In the genomic region with DNA sequence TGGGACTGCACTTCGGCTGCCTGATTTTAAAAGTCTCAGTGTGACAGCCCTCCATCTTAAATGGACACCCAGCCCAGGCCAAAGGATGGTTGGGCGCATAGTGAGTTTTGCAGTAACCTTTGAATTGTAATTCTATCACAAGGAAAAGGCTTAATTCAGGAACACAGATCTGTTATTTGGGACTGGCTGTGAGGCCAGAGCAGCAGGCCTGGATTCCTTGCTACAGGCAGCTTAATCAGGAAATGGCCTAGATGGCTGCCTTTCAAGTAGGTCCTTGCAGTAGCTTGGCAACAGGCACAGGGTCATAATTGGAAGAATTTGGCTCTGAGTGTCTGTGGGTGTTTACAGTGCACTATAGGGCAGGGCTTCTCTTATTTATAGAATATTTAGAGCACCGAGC, we compare ENCODE assay signal across 7 mouse cellular contexts. TPM values are rescaled to one million over a fixed set of nuclear protein-coding genes. Genes with fewer than 3 reads are reported as not detected.
DNase-seq lines count a peak whose midpoint lies in the region; ATAC-seq lines count a peak whose summit lies in the region.

No protein-coding gene starts in this region.

- ATAC-seq in embryonic facial prominence, embryonic 13.5 days (ENCODE audit: insufficient number of reproducible peaks, insufficient read depth, low FRiP score, low TSS enrichment, low read depth), result 0 out of 2 replicates have a peak, but pooled peaks have one; percentile 52
- ATAC-seq in hindbrain, embryonic 16.5 days, result peak; percentile 70

- peak; percentile 52 to 81 for DNase-seq in right cerebral cortex, postnatal 10 days (ENCODE audit: low spot score in 2 of 2)
- DNase-seq in right cerebral cortex, postnatal 36 days (ENCODE audit: low spot score in 2 of 2), result no peak
- peak; percentile 56 to 70 for DNase-seq in lung, postnatal 4 days
- no peak for DNase-seq in testis, postnatal 14 days (ENCODE audit: low spot score)
- no peak for DNase-seq in layer of hippocampus, adult 9-11 months

- H3K9ac ChIP-seq in embryonic facial prominence, embryonic 13.5 days, result no peak overlapping the region
- no peak overlapping the region for H3K9ac ChIP-seq in hindbrain, embryonic 16.5 days (ENCODE audit: low read depth, low read length)

- H3K9me3 ChIP-seq in embryonic facial prominence, embryonic 13.5 days, result no peaks in the 10 kb centered on the region
- no peaks in the 10 kb centered on the region for H3K9me3 ChIP-seq in hindbrain, embryonic 16.5 days (ENCODE audit: control insufficient read depth, low read length)

- no peaks in the 10 kb centered on the region for H3K36me3 ChIP-seq in embryonic facial prominence, embryonic 13.5 days
- H3K36me3 ChIP-seq in hindbrain, embryonic 16.5 days (ENCODE audit: control insufficient read depth, insufficient read depth, low read length), result no peaks in the 10 kb centered on the region

- H3K4me1 ChIP-seq in embryonic facial prominence, embryonic 13.5 days, result peaks cover 47% of the 10 kb centered on the region
- peaks cover 36% of the 10 kb centered on the region for H3K4me1 ChIP-seq in hindbrain, embryonic 16.5 days (ENCODE audit: control insufficient read depth, insufficient read depth, low read depth, low read length)

- H3K4me3 ChIP-seq in embryonic facial prominence, embryonic 13.5 days, result no peak overlapping the region
- no peak overlapping the region for H3K4me3 ChIP-seq in hindbrain, embryonic 16.5 days (ENCODE audit: low read length)

- peak overlapping the region; percentile 80 for H3K27ac ChIP-seq in embryonic facial prominence, embryonic 13.5 days
- peak overlapping the region; percentile 81 for H3K27ac ChIP-seq in hindbrain, embryonic 16.5 days (ENCODE audit: low read depth, low read length)

- 57% methylated on average over 3 of the region's 3 CpGs for WGBS in embryonic facial prominence, embryonic 13.5 days
- WGBS in hindbrain, embryonic 16.5 days, result 40% methylated on average over 3 of the region's 3 CpGs

- H3K4me2 ChIP-seq in embryonic facial prominence, embryonic 13.5 days, result no peak overlapping the region
- no peak overlapping the region for H3K4me2 ChIP-seq in hindbrain, embryonic 16.5 days (ENCODE audit: low read length)

- H3K27me3 ChIP-seq in embryonic facial prominence, embryonic 13.5 days, result no peaks in the 10 kb centered on the region
- H3K27me3 ChIP-seq in hindbrain, embryonic 16.5 days (replicated peaks; ENCODE audit: control insufficient read depth, insufficient read depth, low read length), result no peaks in the 10 kb centered on the region

RNA-seq across cellular contexts. Expression of a gene that starts 43.7 kb away (rescaled TPM):
- polyA plus RNA-seq in embryonic facial prominence, embryonic 13.5 days (2015; fragmentation: Nextera tagmentation; extraction: Ambion mirVana), result 8.8 and 8.9 TPM in 2 replicates
- polyA plus RNA-seq in hindbrain, embryonic 16.5 days (2015; fragmentation: Nextera tagmentation; extraction: Ambion mirVana), result 21.2 and 21.7 TPM in 2 replicates

Comparison
In these comparisons a context has a peak if more than half of its experiments do, and no peak if none do; other contexts are left out.
1. DNase-seq: peak in right cerebral cortex, postnatal 10 days (2 of 2) and lung, postnatal 4 days (2 of 2); none in right cerebral cortex, postnatal 36 days (0 of 2), testis, postnatal 14 days (single experiment) and layer of hippocampus, adult 9-11 months (single experiment).